Mouse (Mus musculus) limb, embryonic 14.5 days (tissue): ENCODE measurements around the gene Btbd11. TPM values are rescaled to one million over a fixed set of nuclear protein-coding genes. Genes with fewer than 3 reads are reported as not detected.

Experiments used
- ATAC-seq: fragments of 200-750 bp; cut with Nextera tagmentation; 2 replicates; pipeline ENCODE4 v1.8.0; 2017; ENCODE audit warnings: low read depth, moderate number of reproducible peaks, moderate TSS enrichment; ENCODE audit not compliant: low FRiP score
- DNase-seq: peaks from one replicate; pipeline ENCODE4 v3.0.0-alpha.2; 2015; ENCODE audit warnings: low spot score
- H3K27ac ChIP-seq: fragments of 300-500 bp; sonication (generic); replicated peaks from 2 replicates; pipeline ENCODE4 v1.5.1; 2014; ENCODE audit warnings: low read depth, mild to moderate bottlenecking, low read length, moderate library complexity, mixed read lengths
- H3K27me3 ChIP-seq: fragments of 300-500 bp; sonication (generic); 2 replicates; pipeline ENCODE4 v1.6.1; 2014; ENCODE audit warnings: low read length, mixed read lengths; ENCODE audit not compliant: control insufficient read depth, insufficient read depth
- H3K36me3 ChIP-seq: fragments of 300-500 bp; sonication (generic); 2 replicates; pipeline ENCODE4 v1.6.1; 2014; ENCODE audit warnings: mild to moderate bottlenecking, low read length, moderate library complexity, mixed read lengths; ENCODE audit not compliant: control insufficient read depth, insufficient read depth
- H3K4me1 ChIP-seq: fragments of 300-500 bp; sonication (generic); 2 replicates; pipeline ENCODE4 v1.6.1; 2014; ENCODE audit warnings: antibody characterized with exemption, low read length, mixed read lengths; ENCODE audit not compliant: control insufficient read depth, insufficient read depth
- H3K4me2 ChIP-seq: fragments of 300-500 bp; sonication (generic); replicated peaks from 2 replicates; pipeline ENCODE4 v1.6.1; 2014; ENCODE audit warnings: low read depth, mild to moderate bottlenecking, low read length, moderate library complexity; ENCODE audit not compliant: severe bottlenecking
- H3K4me3 ChIP-seq: fragments of 300-500 bp; sonication (generic); replicated peaks from 2 replicates; pipeline ENCODE4 v1.5.1; 2014; ENCODE audit warnings: low read length
- H3K9ac ChIP-seq: fragments of 300-500 bp; sonication (generic); 2 replicates; pipeline ENCODE4 v1.6.1; 2014; ENCODE audit warnings: mild to moderate bottlenecking, low read depth, low read length, moderate library complexity; ENCODE audit not compliant: severe bottlenecking
- H3K9me3 ChIP-seq: fragments of 300-500 bp; sonication (generic); 2 replicates; pipeline ENCODE4 v1.6.1; 2016; ENCODE audit warnings: low read length; ENCODE audit not compliant: control insufficient read depth
- POLR2A ChIP-seq: fragments of 200-500 bp; IDR thresholded peaks from 2 replicates; pipeline ENCODE4 v1.8.0; 2012; ENCODE audit warnings: inconsistent platforms, mild to moderate bottlenecking, moderate library complexity, borderline replicate concordance; ENCODE audit not compliant: insufficient read depth, insufficient read length; ENCODE audit errors: extremely low read depth
- WGBS: fragments of 180-500 bp; shearing (Covaris S2); extraction: QIAGEN DNeasy Blood & Tissue Kit; methylation state at CpG from one replicate; pipeline ENCODE4 v1.1.7; 2014; 5-methylcytosine and 5-hydroxymethylcytosine counted together
- polyA plus RNA-seq, 2 experiments: library from polyadenylated mRNA; depleted of rRNA in 1 of 2; stranded (reverse) in 1 of 2; unstranded in 1 of 2; fragments of >200 nt; fragmentation: Nextera tagmentation in 1 of 2; extraction: Ambion mirVana in 1 of 2; gene quantifications; 2 replicates each; pipeline versions ENCODE4 v1.2.1 to v1.2.3; 2012 to 2014

Btbd11 gene
- polyA plus RNA-seq, 2 experiments = 10.2 to 11.6 TPM

DNA sequence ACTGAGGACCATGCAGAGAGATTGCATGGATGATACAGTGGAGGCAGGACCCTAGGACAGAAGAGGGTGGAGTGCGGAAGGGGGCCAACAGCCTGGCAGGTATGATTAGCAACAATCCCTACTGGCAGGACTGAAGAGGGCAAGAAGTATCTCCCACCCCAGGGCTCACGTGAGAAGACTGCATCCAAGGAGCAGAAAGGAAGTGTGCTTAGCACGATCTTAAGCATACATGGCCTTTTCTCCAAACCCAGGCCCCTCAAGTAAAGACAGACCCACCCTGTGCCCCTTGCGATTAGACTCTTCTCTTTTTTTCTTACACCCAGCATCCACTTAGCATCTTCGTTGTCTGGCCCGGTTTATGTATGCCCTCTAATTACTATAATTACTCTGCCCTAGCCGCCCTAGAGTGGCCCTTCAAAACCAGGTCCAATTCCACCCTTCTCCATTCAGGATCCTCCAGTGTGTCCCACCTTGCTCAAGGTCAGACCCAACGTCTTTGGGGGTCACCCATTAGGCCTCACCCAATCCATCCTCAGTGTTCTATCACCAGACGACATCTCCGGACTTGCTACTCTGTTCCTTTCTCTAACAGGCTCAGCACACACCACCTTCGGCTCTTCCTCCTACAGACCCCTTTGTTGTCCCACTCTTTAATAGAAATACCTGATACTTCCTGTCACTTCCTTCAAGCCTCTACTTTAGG, 151.6 kb downstream of the Btbd11 start:
- DNase-seq (no peak), ATAC-seq (no peak)
- 0 out of 2 replicates have a peak, but pooled peaks cover 2% of the 10 kb centered on the region for H3K4me1 ChIP-seq
- H3K4me2 ChIP-seq = no peak overlapping the region
- H3K4me3 ChIP-seq = no peak overlapping the region
- no peak overlapping the region for H3K9ac ChIP-seq
- no peak for TF ChIP-seq POLR2A
- no peaks in the 10 kb centered on the region for H3K27me3 ChIP-seq
- H3K9me3 ChIP-seq = no peaks in the 10 kb centered on the region
- 85% methylated on average over 11 of the region's 11 CpGs for WGBS
- no peaks in the 10 kb centered on the region for H3K36me3 ChIP-seq
- no peak overlapping the region for H3K27ac ChIP-seq

DNA sequence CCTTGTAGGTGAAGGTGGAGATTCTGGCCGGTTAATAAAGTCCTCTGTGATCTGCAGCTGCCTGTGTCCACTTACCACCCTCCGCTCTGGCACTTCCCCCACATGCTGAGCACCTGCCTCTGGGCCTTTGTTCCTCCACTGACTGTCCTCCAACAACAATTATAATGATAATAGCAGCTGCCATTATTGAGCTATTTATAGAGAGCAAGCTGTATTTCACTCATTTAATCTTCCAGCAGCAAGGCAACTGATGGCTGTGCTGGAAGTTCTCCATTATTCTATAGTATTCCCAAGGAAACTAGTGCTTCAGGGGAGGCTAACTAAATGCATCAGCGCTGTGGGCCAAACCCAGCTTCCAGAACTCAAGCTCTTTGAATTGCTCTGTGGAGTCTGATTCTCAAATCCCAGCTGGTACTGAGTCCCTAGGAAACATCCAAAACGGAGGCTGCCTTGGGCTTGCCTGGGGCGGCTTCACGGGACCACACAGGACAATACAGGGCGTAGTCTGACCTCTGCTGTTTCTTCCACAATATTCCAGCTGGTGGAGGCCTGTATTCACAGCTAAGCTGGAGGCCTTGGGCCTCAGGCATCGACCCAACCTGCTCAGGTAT, 153.0 kb downstream of the Btbd11 start:
- no peaks in the 10 kb centered on the region for H3K9me3 ChIP-seq
- ATAC-seq = no peak
- no peak overlapping the region for H3K27ac ChIP-seq
- WGBS = 33% methylated on average over 8 of the region's 8 CpGs
- no peak for TF ChIP-seq POLR2A
- H3K4me1 ChIP-seq = no peaks in the 10 kb centered on the region
- H3K36me3 ChIP-seq = no peaks in the 10 kb centered on the region
- H3K9ac ChIP-seq = no peak overlapping the region
- no peak overlapping the region for H3K4me3 ChIP-seq
- H3K4me2 ChIP-seq = no peak overlapping the region
- DNase-seq = no peak
- H3K27me3 ChIP-seq = no peaks in the 10 kb centered on the region

DNA sequence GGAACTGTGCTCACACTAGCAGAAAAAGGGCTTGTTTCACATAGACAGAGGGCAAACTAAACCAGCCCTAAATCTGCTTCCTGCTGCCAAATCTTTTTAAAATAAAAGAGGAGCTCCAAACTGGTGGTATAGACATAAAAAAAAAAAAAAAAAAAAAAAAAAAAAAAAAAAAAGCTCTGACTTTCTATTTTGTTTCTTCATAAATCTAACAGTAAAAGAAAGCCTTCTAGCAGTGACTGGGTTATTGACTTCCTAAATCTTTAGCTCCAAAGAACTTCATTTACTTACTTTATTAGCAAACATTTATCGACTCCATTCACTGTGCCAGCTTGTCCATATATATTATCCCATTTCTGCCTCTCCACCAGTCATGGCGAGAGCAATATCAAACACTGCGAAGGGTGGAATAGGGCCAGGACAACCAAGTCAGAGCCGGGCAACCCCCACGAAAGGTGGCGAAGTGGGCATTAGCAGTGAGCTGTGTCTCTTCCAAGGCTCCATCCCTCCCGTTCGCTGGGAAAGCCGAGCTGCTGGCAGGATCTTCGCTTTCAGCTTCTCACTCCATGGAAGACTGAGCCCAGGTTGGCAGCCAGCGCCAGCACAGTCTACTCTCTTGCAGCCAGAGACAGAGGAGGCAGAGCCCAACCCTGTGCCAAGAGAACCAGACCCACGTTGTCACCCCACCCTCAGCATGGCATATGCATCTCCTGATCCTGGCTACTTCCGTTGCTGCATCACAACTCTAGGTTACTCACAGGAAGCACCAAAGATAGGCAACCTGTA, 153.9 kb downstream of the Btbd11 start:
- no peak overlapping the region for H3K9ac ChIP-seq
- DNase-seq = no peak
- WGBS = 88% methylated on average over 13 of the region's 13 CpGs
- no peaks in the 10 kb centered on the region for H3K27me3 ChIP-seq
- TF ChIP-seq POLR2A = no peak
- H3K4me1 ChIP-seq = no peaks in the 10 kb centered on the region
- H3K9me3 ChIP-seq = no peaks in the 10 kb centered on the region
- H3K4me3 ChIP-seq = no peak overlapping the region
- no peak overlapping the region for H3K27ac ChIP-seq
- no peak overlapping the region for H3K4me2 ChIP-seq
- no peaks in the 10 kb centered on the region for H3K36me3 ChIP-seq
- ATAC-seq = no peak

DNA sequence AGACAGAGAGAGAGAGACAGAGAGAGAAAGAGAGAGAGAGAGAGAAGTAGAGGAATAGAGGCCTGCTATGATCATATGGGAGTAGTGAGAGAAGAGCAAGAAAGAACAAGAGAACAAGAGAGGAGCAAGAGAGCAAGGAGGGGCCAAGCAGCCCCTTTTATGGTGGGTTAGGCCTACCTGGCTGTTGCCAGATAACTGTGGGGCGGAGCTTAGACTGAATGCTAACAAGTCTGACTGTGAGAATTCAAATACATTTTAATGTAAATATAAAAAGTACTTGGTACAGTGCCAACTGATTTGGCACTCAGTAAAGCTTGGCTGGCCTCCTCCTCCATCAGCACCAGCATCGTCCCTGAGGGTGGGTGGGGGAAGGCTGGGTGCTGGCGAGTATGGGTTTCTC, 154.9 kb downstream of the Btbd11 start:
- H3K27me3 ChIP-seq = no peaks in the 10 kb centered on the region
- ATAC-seq = no peak
- no peak for DNase-seq
- H3K9me3 ChIP-seq = no peaks in the 10 kb centered on the region
- no peak overlapping the region for H3K9ac ChIP-seq
- 82% methylated on average over 3 of the region's 3 CpGs for WGBS
- H3K27ac ChIP-seq = no peak overlapping the region
- no peaks in the 10 kb centered on the region for H3K4me1 ChIP-seq
- no peak for TF ChIP-seq POLR2A
- H3K36me3 ChIP-seq = no peaks in the 10 kb centered on the region
- H3K4me2 ChIP-seq = no peak overlapping the region
- H3K4me3 ChIP-seq = no peak overlapping the region

DNA sequence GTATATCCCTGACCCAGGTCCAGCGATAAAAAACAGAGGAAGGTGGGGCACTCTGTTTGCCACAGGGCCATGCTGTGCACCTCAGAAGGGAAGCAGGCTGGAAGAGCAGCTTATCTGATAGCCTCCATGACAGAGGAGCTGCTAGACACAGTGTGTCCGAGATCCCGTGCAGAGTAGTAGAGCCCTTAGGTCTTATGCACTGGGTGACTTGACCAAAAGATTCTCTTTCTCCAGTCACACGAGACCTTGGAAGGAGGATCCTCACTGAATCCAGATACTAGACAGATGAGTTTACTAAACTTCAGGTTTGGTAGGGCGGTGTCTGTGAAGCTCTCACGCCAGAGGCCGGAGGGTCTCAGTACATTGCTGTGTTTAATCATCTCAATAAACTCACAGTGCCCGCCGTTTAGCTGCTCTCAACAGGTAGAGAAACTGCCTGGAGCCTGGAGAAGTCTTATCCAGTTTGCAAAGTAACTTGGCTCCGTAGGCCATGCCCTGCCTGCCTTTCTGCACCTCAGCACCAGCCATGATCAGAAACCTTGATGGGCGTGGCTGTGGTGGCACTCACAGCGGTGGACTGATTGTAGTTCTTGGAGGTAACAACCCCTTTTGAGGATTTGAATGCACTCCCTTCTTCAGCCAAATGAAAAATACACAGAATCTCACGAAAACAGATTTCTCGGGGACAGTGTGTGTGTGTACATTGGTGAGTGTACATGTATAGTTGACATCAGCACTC, 155.4 kb downstream of the Btbd11 start:
- Histone ChIP-seq H3K4me2 (no peak overlapping the region), H3K4me3 (no peak overlapping the region), H3K9ac (no peak overlapping the region), H3K27me3 (no peaks in the 10 kb centered on the region), H3K4me1 (no peaks in the 10 kb centered on the region), H3K27ac (no peak overlapping the region), H3K36me3 (no peaks in the 10 kb centered on the region), H3K9me3 (no peaks in the 10 kb centered on the region)
- ATAC-seq (no peak), DNase-seq (no peak)
- WGBS = 88% methylated on average over 14 of the region's 14 CpGs
- no peak for TF ChIP-seq POLR2A
